Mouse (Mus musculus) intestine, postnatal 0 days (tissue): ENCODE data around the gene Ndufa7. TPM values are rescaled to one million over a fixed set of nuclear protein-coding genes. Genes with fewer than 3 reads are reported as not detected.

Experiments
- ATAC-seq: fragments of 200-750 bp; cut with Nextera tagmentation; 2 replicates; pipeline ENCODE4 v1.8.0; 2017; ENCODE audit warnings: mild to moderate bottlenecking, moderate TSS enrichment, moderate library complexity
- H3K27ac ChIP-seq: fragments of 300-500 bp; sonication (generic); 2 replicates; pipeline ENCODE4 v1.5.1; 2014; ENCODE audit warnings: mild to moderate bottlenecking, low read depth, low read length, moderate library complexity
- H3K27me3 ChIP-seq: fragments of 300-500 bp; sonication (generic); replicated peaks from 2 replicates; pipeline ENCODE4 v1.6.1; 2014; ENCODE audit warnings: low read length, mixed read lengths; ENCODE audit not compliant: control insufficient read depth, insufficient read depth
- H3K36me3 ChIP-seq: fragments of 300-500 bp; sonication (generic); 2 replicates; pipeline ENCODE4 v1.6.1; 2014; ENCODE audit warnings: mild to moderate bottlenecking, moderate library complexity; ENCODE audit not compliant: control insufficient read depth, insufficient read depth
- H3K4me1 ChIP-seq: fragments of 300-500 bp; sonication (generic); replicated peaks from 2 replicates; pipeline ENCODE4 v1.6.1; 2014; ENCODE audit warnings: antibody characterized with exemption, low read length, mixed read lengths; ENCODE audit not compliant: control insufficient read depth, insufficient read depth
- H3K4me2 ChIP-seq: fragments of 300-500 bp; sonication (generic); replicated peaks from 2 replicates; pipeline ENCODE4 v1.6.1; 2014; ENCODE audit warnings: low read depth, mild to moderate bottlenecking, moderate library complexity
- H3K4me3 ChIP-seq: fragments of 300-500 bp; sonication (generic); 2 replicates; pipeline ENCODE4 v1.5.1; 2014; ENCODE audit warnings: low read depth, low read length
- H3K9ac ChIP-seq: fragments of 300-500 bp; sonication (generic); 2 replicates; pipeline ENCODE4 v1.6.1; 2014; ENCODE audit warnings: mild to moderate bottlenecking, low read depth, low read length
- H3K9me3 ChIP-seq: fragments of 300-500 bp; sonication (generic); 2 replicates; pipeline ENCODE4 v1.6.1; 2016; ENCODE audit warnings: mixed run types; ENCODE audit not compliant: control insufficient read depth
- CTCF ChIP-seq: sonication (generic); IDR thresholded peaks from 2 replicates; pipeline ENCODE4 v1.5.1; 2016; ENCODE audit warnings: low read depth, mild to moderate bottlenecking, control low read depth, antibody characterized with exemption, moderate library complexity
- WGBS: fragments of 180-500 bp; shearing (Covaris S2); extraction: QIAGEN DNeasy Blood & Tissue Kit; methylation state at CpG from one replicate; pipeline ENCODE4 v1.1.7; 2014; 5-methylcytosine and 5-hydroxymethylcytosine counted together
- polyA plus RNA-seq: library from polyadenylated mRNA; unstranded; fragments of >200 nt; fragmentation: Nextera tagmentation; extraction: Ambion mirVana; gene quantifications from 2 replicates; pipeline ENCODE4 v1.2.1, GENCODE M21; 2015

Gene Ndufa7
- polyA plus RNA-seq, 1 experiment from 2014 or later, result 513 TPM

- no peaks in the 10 kb centered on the region for H3K36me3 ChIP-seq
- H3K27ac ChIP-seq, result peak overlapping the region; percentile 51; the same call in 1 of the 2 replicates
- no peak for TF ChIP-seq CTCF
- H3K9ac ChIP-seq, result no peak overlapping the region
- peak; percentile 94 for ATAC-seq
- H3K4me2 ChIP-seq, result no peak overlapping the region
- 14% methylated on average over 4 of the region's 4 CpGs for WGBS
- no peaks in the 10 kb centered on the region for H3K27me3 ChIP-seq
- no peaks in the 10 kb centered on the region for H3K9me3 ChIP-seq
- H3K4me3 ChIP-seq, result no peak overlapping the region
- H3K4me1 ChIP-seq, result no peaks in the 10 kb centered on the region
These were observed 35.6 kb upstream of the Ndufa7 start for GRCm38 (mm10) chr17:33788732-33789131.

- 45% methylated on average over 3 of the region's 3 CpGs for WGBS
These were observed 26.1 kb upstream of the Ndufa7 start for GRCm38 (mm10) chr17:33798306-33798705.

GRCm38 (mm10) chr17:33799277-33799676 is 25.1 kb upstream of the Ndufa7 start:
- H3K4me3 ChIP-seq, result no peak overlapping the region
- WGBS, result 50% methylated on average over 1 of the region's 1 CpGs
- no peak overlapping the region for H3K27ac ChIP-seq
- ATAC-seq, result no peak
- H3K27me3 ChIP-seq, result no peaks in the 10 kb centered on the region
- TF ChIP-seq CTCF, result no peak
- H3K36me3 ChIP-seq, result no peaks in the 10 kb centered on the region
- H3K4me1 ChIP-seq, result no peaks in the 10 kb centered on the region
- no peak overlapping the region for H3K9ac ChIP-seq
- H3K9me3 ChIP-seq, result no peaks in the 10 kb centered on the region
- H3K4me2 ChIP-seq, result no peak overlapping the region

More at GRCm38 (mm10) chr17:33798306-33798705, 26.1 kb upstream of the Ndufa7 start:
- TF ChIP-seq CTCF, result peak; percentile 73
- Histone ChIP-seq H3K4me3 (no peak overlapping the region), H3K4me1 (no peaks in the 10 kb centered on the region), H3K27me3 (no peaks in the 10 kb centered on the region), H3K36me3 (no peaks in the 10 kb centered on the region), H3K27ac (no peak overlapping the region), H3K9me3 (no peaks in the 10 kb centered on the region), H3K4me2 (no peak overlapping the region), H3K9ac (no peak overlapping the region)
- ATAC-seq, result no peak

- Histone ChIP-seq H3K4me2 (no peak overlapping the region), H3K9me3 (no peaks in the 10 kb centered on the region), H3K4me1 (no peaks in the 10 kb centered on the region), H3K9ac (no peak overlapping the region), H3K27ac (no peak overlapping the region), H3K4me3 (no peak overlapping the region), H3K27me3 (no peaks in the 10 kb centered on the region), H3K36me3 (no peaks in the 10 kb centered on the region)
- WGBS, result 6% methylated on average over 2 of the region's 2 CpGs
- TF ChIP-seq CTCF, result peak; percentile 66
- ATAC-seq, result peak; percentile 25; the same call in 1 of the 2 replicates
These were observed 22.2 kb upstream of the Ndufa7 start for GRCm38 (mm10) chr17:33802221-33802620.

GRCm38 (mm10) chr17:33804205-33804604 is 20.2 kb upstream of the Ndufa7 start:
- Histone ChIP-seq H3K36me3 (no peaks in the 10 kb centered on the region), H3K27ac (no peak overlapping the region), H3K9ac (no peak overlapping the region), H3K4me3 (no peak overlapping the region), H3K9me3 (no peaks in the 10 kb centered on the region), H3K4me2 (no peak overlapping the region), H3K4me1 (no peaks in the 10 kb centered on the region), H3K27me3 (no peaks in the 10 kb centered on the region)
- no peak for TF ChIP-seq CTCF
- 53% methylated on average over 4 of the region's 4 CpGs for WGBS
- ATAC-seq, result no peak

GRCm38 (mm10) chr17:33804745-33805144 is 19.6 kb upstream of the Ndufa7 start:
- Histone ChIP-seq H3K4me2 (no peak overlapping the region), H3K4me3 (no peak overlapping the region), H3K9ac (no peak overlapping the region), H3K27me3 (no peaks in the 10 kb centered on the region), H3K9me3 (no peaks in the 10 kb centered on the region), H3K4me1 (no peaks in the 10 kb centered on the region), H3K36me3 (no peaks in the 10 kb centered on the region), H3K27ac (no peak overlapping the region)
- no peak for TF ChIP-seq CTCF
- WGBS, result 29% methylated on average over 1 of the region's 1 CpGs
- no peak for ATAC-seq

GRCm38 (mm10) chr17:33807181-33807888 is 17.0 kb upstream of the Ndufa7 start:
- Histone ChIP-seq H3K4me3 (no peak overlapping the region), H3K27ac (no peak overlapping the region), H3K9ac (no peak overlapping the region), H3K27me3 (no peaks in the 10 kb centered on the region), H3K36me3 (no peaks in the 10 kb centered on the region), H3K4me1 (no peaks in the 10 kb centered on the region), H3K9me3 (no peaks in the 10 kb centered on the region), H3K4me2 (no peak overlapping the region)
- no peak for ATAC-seq
- no peak for TF ChIP-seq CTCF
- 53% methylated on average over 8 of the region's 9 CpGs for WGBS
